Mouse (Mus musculus): ENCODE measurements around the gene Abhd14a. TPM values are rescaled to one million over a fixed set of nuclear protein-coding genes. Genes with fewer than 3 reads are reported as not detected.

Abhd14a gene
- polyA plus RNA-seq, 1 experiment, result 10.6 TPM

GRCm38 (mm10) chr9:106417841-106418625 lies 29.4 kb downstream of the Abhd14a start:
- H3K27me3 ChIP-seq (replicated peaks), result peaks cover 84% of the 10 kb centered on the region
- H3K4me3 ChIP-seq (replicated peaks), result peak overlapping the region; percentile 77
- peaks cover 32% of the 10 kb centered on the region for H3K4me1 ChIP-seq
- H3K9me3 ChIP-seq, result 0 out of 2 replicates have a peak, but pooled peaks cover 2% of the 10 kb centered on the region
- no peak for TF ChIP-seq FLI1 (IDR thresholded peaks at IDR 0.05; ENCODE audit: low read length)
- TF ChIP-seq GATA1 (IDR thresholded peaks at IDR 0.05; ENCODE audit: borderline replicate concordance, low read length), result no peak
- no peaks in the 10 kb centered on the region for H3K36me3 ChIP-seq (replicated peaks; ENCODE audit: low read length)

- 0 out of 2 replicates have a peak, but pooled peaks cover 2% of the 10 kb centered on the region for H3K9me3 ChIP-seq
- no peak overlapping the region for H3K4me3 ChIP-seq (replicated peaks)
- H3K27me3 ChIP-seq (replicated peaks), result peaks cover 96% of the 10 kb centered on the region
- no peaks in the 10 kb centered on the region for H3K36me3 ChIP-seq (replicated peaks; ENCODE audit: low read length)
- H3K4me1 ChIP-seq, result peaks cover 38% of the 10 kb centered on the region
- TF ChIP-seq GATA1 (IDR thresholded peaks at IDR 0.05; ENCODE audit: borderline replicate concordance, low read length) (no peak), FLI1 (IDR thresholded peaks at IDR 0.05; ENCODE audit: low read length) (no peak)
Observed at GRCm38 (mm10) chr9:106416826-106417225, 30.7 kb downstream of the Abhd14a start.

- no peaks in the 10 kb centered on the region for H3K36me3 ChIP-seq (replicated peaks; ENCODE audit: low read length)
- peaks cover 13% of the 10 kb centered on the region for H3K9me3 ChIP-seq
- TF ChIP-seq GATA1 (IDR thresholded peaks at IDR 0.05; ENCODE audit: borderline replicate concordance, low read length), result no peak
- TF ChIP-seq FLI1 (IDR thresholded peaks at IDR 0.05; ENCODE audit: low read length), result no peak
- H3K4me3 ChIP-seq (replicated peaks), result no peak overlapping the region
- peaks cover 93% of the 10 kb centered on the region for H3K27me3 ChIP-seq (replicated peaks)
- peaks cover 35% of the 10 kb centered on the region for H3K4me1 ChIP-seq
Observed at GRCm38 (mm10) chr9:106413606-106414005, 33.9 kb downstream of the Abhd14a start.

GRCm38 (mm10) chr9:106412210-106412609 lies 35.3 kb downstream of the Abhd14a start:
- peaks cover 16% of the 10 kb centered on the region for H3K9me3 ChIP-seq
- TF ChIP-seq GATA1 (IDR thresholded peaks at IDR 0.05; ENCODE audit: borderline replicate concordance, low read length) (no peak), FLI1 (IDR thresholded peaks at IDR 0.05; ENCODE audit: low read length) (no peak)
- H3K4me1 ChIP-seq, result peaks cover 22% of the 10 kb centered on the region
- no peaks in the 10 kb centered on the region for H3K36me3 ChIP-seq (replicated peaks; ENCODE audit: low read length)
- peaks cover 91% of the 10 kb centered on the region for H3K27me3 ChIP-seq (replicated peaks)
- no peak overlapping the region for H3K4me3 ChIP-seq (replicated peaks)

GRCm38 (mm10) chr9:106411729-106412128 lies 35.7 kb downstream of the Abhd14a start:
- H3K4me3 ChIP-seq (replicated peaks), result no peak overlapping the region
- H3K9me3 ChIP-seq, result peaks cover 16% of the 10 kb centered on the region
- H3K36me3 ChIP-seq (replicated peaks; ENCODE audit: low read length), result no peaks in the 10 kb centered on the region
- no peak for TF ChIP-seq FLI1 (IDR thresholded peaks at IDR 0.05; ENCODE audit: low read length)
- TF ChIP-seq GATA1 (IDR thresholded peaks at IDR 0.05; ENCODE audit: borderline replicate concordance, low read length), result no peak
- H3K27me3 ChIP-seq (replicated peaks), result peaks cover 91% of the 10 kb centered on the region
- H3K4me1 ChIP-seq, result peaks cover 24% of the 10 kb centered on the region

GRCm38 (mm10) chr9:106411091-106411594 lies 36.3 kb downstream of the Abhd14a start:
- H3K27me3 ChIP-seq (replicated peaks), result peaks cover 93% of the 10 kb centered on the region
- peaks cover 30% of the 10 kb centered on the region for H3K4me1 ChIP-seq
- TF ChIP-seq FLI1 (IDR thresholded peaks at IDR 0.05; ENCODE audit: low read length) (no peak), GATA1 (IDR thresholded peaks at IDR 0.05; ENCODE audit: borderline replicate concordance, low read length) (no peak)
- no peaks in the 10 kb centered on the region for H3K36me3 ChIP-seq (replicated peaks; ENCODE audit: low read length)
- no peak overlapping the region for H3K4me3 ChIP-seq (replicated peaks)
- H3K9me3 ChIP-seq, result peaks cover 16% of the 10 kb centered on the region

GRCm38 (mm10) chr9:106410086-106410650 lies 37.3 kb downstream of the Abhd14a start:
- Histone ChIP-seq H3K4me1 (peaks cover 37% of the 10 kb centered on the region), H3K4me3 (replicated peaks) (no peak overlapping the region), H3K27me3 (replicated peaks) (peaks cover 88% of the 10 kb centered on the region), H3K36me3 (replicated peaks; ENCODE audit: low read length) (no peaks in the 10 kb centered on the region), H3K9me3 (peaks cover 16% of the 10 kb centered on the region)
- TF ChIP-seq FLI1 (IDR thresholded peaks at IDR 0.05; ENCODE audit: low read length) (no peak), GATA1 (IDR thresholded peaks at IDR 0.05; ENCODE audit: borderline replicate concordance, low read length) (no peak)

GRCm38 (mm10) chr9:106409096-106409495 lies 38.4 kb downstream of the Abhd14a start:
- Histone ChIP-seq H3K9me3 (peaks cover 14% of the 10 kb centered on the region), H3K4me3 (replicated peaks) (no peak overlapping the region), H3K4me1 (peaks cover 40% of the 10 kb centered on the region), H3K27me3 (replicated peaks) (peaks cover 81% of the 10 kb centered on the region), H3K36me3 (replicated peaks; ENCODE audit: low read length) (no peaks in the 10 kb centered on the region)
- TF ChIP-seq FLI1 (IDR thresholded peaks at IDR 0.05; ENCODE audit: low read length), result no peak
- TF ChIP-seq GATA1 (IDR thresholded peaks at IDR 0.05; ENCODE audit: borderline replicate concordance, low read length), result no peak

GRCm38 (mm10) chr9:106406443-106407078 lies 40.9 kb downstream of the Abhd14a start:
- peaks cover 50% of the 10 kb centered on the region for H3K4me1 ChIP-seq
- peaks cover 14% of the 10 kb centered on the region for H3K9me3 ChIP-seq
- no peak for TF ChIP-seq FLI1 (IDR thresholded peaks at IDR 0.05; ENCODE audit: low read length)
- TF ChIP-seq GATA1 (IDR thresholded peaks at IDR 0.05; ENCODE audit: borderline replicate concordance, low read length), result no peak
- H3K27me3 ChIP-seq (replicated peaks), result peaks cover 77% of the 10 kb centered on the region
- H3K4me3 ChIP-seq (replicated peaks), result no peak overlapping the region
- no peaks in the 10 kb centered on the region for H3K36me3 ChIP-seq (replicated peaks; ENCODE audit: low read length)
